Mouse (Mus musculus) kidney, embryonic 14.5 days (tissue): ENCODE data around the gene Map3k7cl. TPM values are rescaled to one million over a fixed set of nuclear protein-coding genes. Genes with fewer than 3 reads are reported as not detected.

Experiments used
- ATAC-seq: fragments of 200-750 bp; cut with Nextera tagmentation; 2 replicates; pipeline ENCODE4 v1.8.0; 2017; ENCODE audit warnings: moderate number of reproducible peaks, mild to moderate bottlenecking, moderate TSS enrichment, moderate library complexity; ENCODE audit not compliant: low FRiP score, low TSS enrichment
- H3K27ac ChIP-seq: fragments of 300-500 bp; sonication (generic); 2 replicates; pipeline ENCODE4 v1.5.1; 2014; ENCODE audit warnings: low read depth, mild to moderate bottlenecking, low read length, moderate library complexity, mixed read lengths
- H3K27me3 ChIP-seq: fragments of 300-500 bp; sonication (generic); 2 replicates; pipeline ENCODE4 v1.6.1; 2014; ENCODE audit warnings: mild to moderate bottlenecking, low read length; ENCODE audit not compliant: control insufficient read depth, insufficient read depth
- H3K36me3 ChIP-seq: fragments of 300-500 bp; sonication (generic); 2 replicates; pipeline ENCODE4 v1.6.1; 2014; ENCODE audit warnings: low read length, mixed read lengths; ENCODE audit not compliant: control insufficient read depth, insufficient read depth
- H3K4me1 ChIP-seq: fragments of 300-500 bp; sonication (generic); 2 replicates; pipeline ENCODE4 v1.6.1; 2014; ENCODE audit warnings: low read length, mixed read lengths; ENCODE audit not compliant: control insufficient read depth, insufficient read depth
- H3K4me2 ChIP-seq: fragments of 300-500 bp; sonication (generic); replicated peaks from 2 replicates; pipeline ENCODE4 v1.6.1; 2014; ENCODE audit warnings: low read depth, mild to moderate bottlenecking, low read length
- H3K4me3 ChIP-seq: fragments of 300-500 bp; sonication (generic); 2 replicates; pipeline ENCODE4 v1.5.1; 2014; ENCODE audit warnings: mild to moderate bottlenecking, low read length
- H3K9ac ChIP-seq: fragments of 300-500 bp; sonication (generic); 2 replicates; pipeline ENCODE4 v1.6.1; 2014; ENCODE audit warnings: low read depth, mild to moderate bottlenecking, low read length, moderate library complexity
- H3K9me3 ChIP-seq: fragments of 300-500 bp; sonication (generic); 2 replicates; pipeline ENCODE4 v1.6.1; 2016; ENCODE audit warnings: low read length; ENCODE audit not compliant: control insufficient read depth
- WGBS: fragments of 180-500 bp; shearing (Covaris S2); extraction: QIAGEN DNeasy Blood & Tissue Kit; methylation state at CpG from one replicate; pipeline ENCODE4 v1.1.7; 2014; 5-methylcytosine and 5-hydroxymethylcytosine counted together
- polyA plus RNA-seq: library from polyadenylated mRNA; unstranded; fragments of >200 nt; fragmentation: Nextera tagmentation; extraction: Ambion mirVana; gene quantifications from 2 replicates; pipeline ENCODE4 v1.2.1, GENCODE M21; 2014

The Map3k7cl gene
- polyA plus RNA-seq, 1 experiment from 2014 or later = 1.4 TPM

- H3K36me3 ChIP-seq = no peaks in the 10 kb centered on the region
- H3K4me2 ChIP-seq = no peak overlapping the region
- H3K9ac ChIP-seq = no peak overlapping the region
- H3K27ac ChIP-seq = no peak overlapping the region
- H3K27me3 ChIP-seq = no peaks in the 10 kb centered on the region
- 80% methylated on average over 9 of the region's 9 CpGs for WGBS
- no peaks in the 10 kb centered on the region for H3K9me3 ChIP-seq
- no peaks in the 10 kb centered on the region for H3K4me1 ChIP-seq
- no peak overlapping the region for H3K4me3 ChIP-seq
- ATAC-seq = no peak
These were observed 50.9 kb downstream of the Map3k7cl start for GRCm38 (mm10) chr16:87604002-87604401.

DNA sequence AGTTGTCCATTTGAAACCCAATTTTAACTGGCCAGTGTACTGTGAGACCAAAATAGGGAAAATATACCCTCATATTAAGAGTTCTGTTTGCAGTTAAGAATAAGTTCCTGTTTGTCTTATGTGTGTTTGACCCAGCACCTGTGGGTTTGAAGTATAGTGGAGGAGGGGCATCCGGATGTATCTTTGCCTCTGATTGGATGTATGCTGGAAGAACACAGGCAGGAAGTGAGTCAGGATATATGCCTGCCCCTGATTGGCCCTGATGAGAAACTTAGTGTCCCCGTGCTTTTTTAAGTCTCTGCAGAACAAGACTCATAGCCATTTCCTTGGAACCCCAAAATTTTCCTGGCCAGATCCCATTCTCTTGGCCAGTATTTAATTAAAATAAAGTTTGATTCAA, 51.8 kb downstream of the Map3k7cl start:
- Histone ChIP-seq H3K4me3 (no peak overlapping the region), H3K27ac (no peak overlapping the region), H3K27me3 (no peaks in the 10 kb centered on the region), H3K36me3 (no peaks in the 10 kb centered on the region), H3K4me2 (no peak overlapping the region), H3K4me1 (no peaks in the 10 kb centered on the region), H3K9me3 (no peaks in the 10 kb centered on the region), H3K9ac (no peak overlapping the region)
- ATAC-seq = no peak
- 82% methylated on average over 2 of the region's 2 CpGs for WGBS

- Histone ChIP-seq H3K4me2 (no peak overlapping the region), H3K4me3 (no peak overlapping the region), H3K27me3 (no peaks in the 10 kb centered on the region), H3K9me3 (no peaks in the 10 kb centered on the region), H3K4me1 (no peaks in the 10 kb centered on the region), H3K27ac (no peak overlapping the region), H3K36me3 (no peaks in the 10 kb centered on the region), H3K9ac (no peak overlapping the region)
- 86% methylated on average over 1 of the region's 1 CpGs for WGBS
- ATAC-seq = no peak
These were observed 54.3 kb downstream of the Map3k7cl start for GRCm38 (mm10) chr16:87607383-87607782.

DNA sequence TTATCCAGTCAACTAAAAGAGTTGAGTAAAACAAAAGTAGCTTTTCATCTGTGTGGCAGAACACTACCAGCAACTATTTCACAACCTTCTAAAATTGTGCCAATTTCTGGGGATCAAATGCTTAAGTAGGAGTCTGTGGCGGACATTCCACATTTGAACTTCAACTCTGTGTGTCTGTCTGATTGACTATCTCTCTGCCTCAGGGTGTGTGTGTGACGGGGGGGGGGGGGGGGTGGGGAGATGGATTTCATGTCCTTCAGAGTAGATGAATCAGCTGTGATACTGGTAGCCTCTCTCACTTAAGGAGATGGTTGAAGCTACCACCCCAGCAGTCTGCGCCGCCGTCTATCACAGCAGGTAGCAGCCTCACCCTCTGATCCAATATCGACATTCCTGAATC, 54.8 kb downstream of the Map3k7cl start:
- Histone ChIP-seq H3K9me3 (no peaks in the 10 kb centered on the region), H3K4me2 (no peak overlapping the region), H3K27ac (no peak overlapping the region), H3K9ac (no peak overlapping the region), H3K4me3 (no peak overlapping the region), H3K36me3 (no peaks in the 10 kb centered on the region), H3K4me1 (no peaks in the 10 kb centered on the region), H3K27me3 (no peaks in the 10 kb centered on the region)
- WGBS = 92% methylated on average over 6 of the region's 6 CpGs
- ATAC-seq = no peak

- no peak for ATAC-seq
- no peak overlapping the region for H3K9ac ChIP-seq
- WGBS = 89% methylated on average over 5 of the region's 5 CpGs
- no peaks in the 10 kb centered on the region for H3K36me3 ChIP-seq
- no peak overlapping the region for H3K27ac ChIP-seq
- H3K9me3 ChIP-seq = no peaks in the 10 kb centered on the region
- H3K4me2 ChIP-seq = no peak overlapping the region
- H3K27me3 ChIP-seq = no peaks in the 10 kb centered on the region
- H3K4me3 ChIP-seq = no peak overlapping the region
- H3K4me1 ChIP-seq = no peaks in the 10 kb centered on the region
These were observed 57.0 kb downstream of the Map3k7cl start for GRCm38 (mm10) chr16:87610142-87610541.

DNA sequence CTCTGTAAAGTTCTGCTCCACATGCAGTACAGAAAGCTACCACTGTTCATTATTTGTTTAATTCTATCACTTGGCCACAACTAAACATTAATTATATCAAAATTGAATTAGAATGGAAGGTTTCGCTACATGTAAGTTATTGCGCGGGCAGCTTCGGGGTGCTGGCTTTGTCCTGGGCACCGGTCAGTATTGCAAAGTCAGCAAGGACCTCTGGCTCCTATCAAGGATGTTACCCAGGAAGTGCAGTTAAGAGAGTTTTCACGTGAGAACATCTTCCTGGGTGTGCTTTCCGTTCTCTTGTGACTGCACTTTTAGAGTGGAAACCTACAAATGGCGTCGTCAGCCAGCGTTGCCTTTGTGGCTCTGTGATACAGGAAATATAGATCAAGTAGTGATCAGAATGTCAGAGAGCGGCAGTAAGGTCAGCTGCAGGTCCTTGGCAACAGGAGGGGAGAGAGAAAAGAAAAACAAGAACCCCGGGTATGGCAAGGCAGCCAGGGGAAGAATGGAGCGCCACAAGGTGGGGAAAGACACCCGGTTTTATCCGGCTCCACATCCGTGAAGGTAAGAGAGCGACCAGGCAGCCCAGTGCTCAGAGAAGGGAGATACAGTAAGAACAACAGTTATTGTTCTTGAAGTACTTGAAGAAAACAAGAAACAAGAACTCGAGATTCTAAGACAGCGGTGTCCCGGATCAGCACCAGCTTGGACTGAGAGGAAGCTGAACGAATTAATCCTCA, 57.6 kb downstream of the Map3k7cl start:
- Histone ChIP-seq H3K9ac (no peak overlapping the region), H3K27ac (no peak overlapping the region), H3K27me3 (no peaks in the 10 kb centered on the region), H3K4me2 (no peak overlapping the region), H3K9me3 (no peaks in the 10 kb centered on the region), H3K36me3 (no peaks in the 10 kb centered on the region), H3K4me3 (no peak overlapping the region), H3K4me1 (no peaks in the 10 kb centered on the region)
- no peak for ATAC-seq
- 72% methylated on average over 21 of the region's 21 CpGs for WGBS

GRCm38 (mm10) chr16:87611420-87611819, 58.3 kb downstream of the Map3k7cl start:
- Histone ChIP-seq H3K4me2 (no peak overlapping the region), H3K9ac (no peak overlapping the region), H3K27ac (no peak overlapping the region), H3K27me3 (no peaks in the 10 kb centered on the region), H3K9me3 (no peaks in the 10 kb centered on the region), H3K4me3 (no peak overlapping the region), H3K4me1 (no peaks in the 10 kb centered on the region), H3K36me3 (no peaks in the 10 kb centered on the region)
- no peak for ATAC-seq
- WGBS = 79% methylated on average over 14 of the region's 14 CpGs

- H3K27ac ChIP-seq = no peak overlapping the region
- WGBS = 63% methylated on average over 15 of the region's 15 CpGs
- H3K4me3 ChIP-seq = no peak overlapping the region
- no peak for ATAC-seq
- H3K27me3 ChIP-seq = no peaks in the 10 kb centered on the region
- H3K36me3 ChIP-seq = no peaks in the 10 kb centered on the region
- no peaks in the 10 kb centered on the region for H3K9me3 ChIP-seq
- H3K4me1 ChIP-seq = no peaks in the 10 kb centered on the region
- no peak overlapping the region for H3K4me2 ChIP-seq
- H3K9ac ChIP-seq = no peak overlapping the region
These were observed 59.2 kb downstream of the Map3k7cl start for GRCm38 (mm10) chr16:87612218-87612838.

- Histone ChIP-seq H3K36me3 (no peaks in the 10 kb centered on the region), H3K27me3 (no peaks in the 10 kb centered on the region), H3K9ac (no peak overlapping the region), H3K27ac (no peak overlapping the region), H3K4me3 (no peak overlapping the region), H3K9me3 (no peaks in the 10 kb centered on the region), H3K4me2 (no peak overlapping the region), H3K4me1 (no peaks in the 10 kb centered on the region)
- no peak for ATAC-seq
- 85% methylated on average over 6 of the region's 6 CpGs for WGBS
These were observed 64.2 kb downstream of the Map3k7cl start for GRCm38 (mm10) chr16:87617377-87617776.
